Mouse (Mus musculus) forebrain, postnatal 0 days (tissue): ENCODE measurements around the gene Sirpb1b. TPM values are rescaled to one million over a fixed set of nuclear protein-coding genes. Genes with fewer than 3 reads are reported as not detected.
"Not testable (repeated sequence)": the region's sequence is repeated elsewhere in the genome, so short reads cannot be mapped to it uniquely, and the experiment has no call there.

Source experiments
- ATAC-seq: fragments of 200-750 bp; cut with Nextera tagmentation; 2 replicates; pipeline ENCODE4 v1.8.0; 2017; ENCODE audit warnings: mild to moderate bottlenecking, moderate library complexity
- DNase-seq: peaks from one replicate; pipeline ENCODE4 v3.0.0-alpha.2; 2015
- H3K27ac ChIP-seq: fragments of 300-500 bp; sonication (generic); 2 replicates; pipeline ENCODE4 v1.5.1; 2014; ENCODE audit warnings: low read depth, mild to moderate bottlenecking, antibody characterized with exemption, low read length, moderate library complexity, mixed read lengths
- H3K27me3 ChIP-seq: fragments of 300-500 bp; sonication (generic); 2 replicates; pipeline ENCODE4 v1.6.1; 2014; ENCODE audit warnings: mild to moderate bottlenecking, low read length, mixed read lengths; ENCODE audit not compliant: insufficient read depth
- H3K36me3 ChIP-seq: fragments of 300-500 bp; sonication (generic); 2 replicates; pipeline ENCODE4 v1.6.1; 2014; ENCODE audit warnings: mild to moderate bottlenecking, moderate library complexity; ENCODE audit not compliant: insufficient read depth
- H3K4me1 ChIP-seq: fragments of 300-500 bp; sonication (generic); 2 replicates; pipeline ENCODE4 v1.6.1; 2014; ENCODE audit warnings: antibody characterized with exemption; ENCODE audit not compliant: insufficient read depth
- H3K4me2 ChIP-seq: fragments of 300-500 bp; sonication (generic); 2 replicates; pipeline ENCODE4 v1.6.1; 2014; ENCODE audit warnings: low read depth, mild to moderate bottlenecking, moderate library complexity
- H3K4me3 ChIP-seq: fragments of 300-500 bp; sonication (generic); 2 replicates; pipeline ENCODE4 v1.5.1; 2014; ENCODE audit warnings: low read depth, low read length, mixed read lengths
- H3K9ac ChIP-seq: fragments of 300-500 bp; sonication (generic); 2 replicates; pipeline ENCODE4 v1.6.1; 2014; ENCODE audit warnings: mild to moderate bottlenecking
- H3K9me3 ChIP-seq: fragments of 300-500 bp; sonication (generic); 2 replicates; pipeline ENCODE4 v1.6.1; 2016; ENCODE audit warnings: low read length
- CTCF ChIP-seq: sonication (generic); IDR thresholded peaks from 2 replicates; pipeline ENCODE4 v1.5.1; 2016; ENCODE audit warnings: antibody characterized with exemption, control low read depth, low read depth
- WGBS: fragments of 180-500 bp; shearing (Covaris S2); extraction: QIAGEN DNeasy Blood & Tissue Kit; methylation state at CpG from one replicate; pipeline ENCODE4 v1.1.7; 2014; 5-methylcytosine and 5-hydroxymethylcytosine counted together
- polyA plus RNA-seq: library from polyadenylated mRNA; unstranded; fragments of >200 nt; fragmentation: Nextera tagmentation; extraction: Ambion mirVana; gene quantifications from 2 replicates; pipeline ENCODE4 v1.2.1, GENCODE M21; 2015
- total RNA-seq: library from RNA; depleted of rRNA; stranded (reverse); fragments of >200 nt; gene quantifications from 2 replicates; pipeline ENCODE4 v1.2.3, GENCODE M21; 2014; rRNA removed

The Sirpb1b gene
- total RNA-seq: not detected in 2 replicates
- polyA plus RNA-seq: not detected in 2 replicates

GRCm38 (mm10) chr3:15574887-15575286 is at the start of gene Sirpb1b:
Gene Sirpb1b (minus strand): TSS chr3:15575065.
- H3K9ac ChIP-seq, H3K4me3 ChIP-seq, H3K27me3 ChIP-seq, H3K36me3 ChIP-seq, H3K27ac ChIP-seq, ATAC-seq, DNase-seq, H3K9me3 ChIP-seq, H3K4me1 ChIP-seq, H3K4me2 ChIP-seq: not testable (repeated sequence)
- no CpG with 5 or more reads among the region's 1 CpGs for WGBS

- DNase-seq, H3K27ac ChIP-seq, H3K9ac ChIP-seq, H3K9me3 ChIP-seq, ATAC-seq, H3K4me1 ChIP-seq, H3K4me2 ChIP-seq, H3K4me3 ChIP-seq, H3K36me3 ChIP-seq, H3K27me3 ChIP-seq: not testable (repeated sequence)
- WGBS: 95% methylated on average over 2 of the region's 2 CpGs
Observed at GRCm38 (mm10) chr3:15590377-15591117, 15.7 kb upstream of the Sirpb1b start.

- not testable (repeated sequence) for H3K36me3 ChIP-seq, H3K27me3 ChIP-seq, DNase-seq, H3K4me1 ChIP-seq, H3K9ac ChIP-seq, H3K9me3 ChIP-seq, H3K4me2 ChIP-seq, H3K27ac ChIP-seq, H3K4me3 ChIP-seq, ATAC-seq
- WGBS: 100% methylated on average over 1 of the region's 1 CpGs
Observed at GRCm38 (mm10) chr3:15586665-15587064, 11.8 kb upstream of the Sirpb1b start.

- Histone ChIP-seq H3K27me3 (no peaks in the 10 kb centered on the region), H3K9me3 (0 out of 2 replicates have a peak, but pooled peaks cover 8% of the 10 kb centered on the region), H3K9ac (no peak overlapping the region), H3K4me2 (no peak overlapping the region), H3K27ac (no peak overlapping the region), H3K4me1 (no peaks in the 10 kb centered on the region), H3K4me3 (no peak overlapping the region), H3K36me3 (no peaks in the 10 kb centered on the region)
- ATAC-seq (no peak), DNase-seq (no peak)
- no peak for TF ChIP-seq CTCF
- 87% methylated on average over 1 of the region's 1 CpGs for WGBS
Observed at GRCm38 (mm10) chr3:15583452-15583851, 8.6 kb upstream of the Sirpb1b start.

- H3K9me3 ChIP-seq, H3K9ac ChIP-seq, H3K4me2 ChIP-seq, H3K4me3 ChIP-seq, H3K4me1 ChIP-seq, ATAC-seq, H3K27ac ChIP-seq, H3K36me3 ChIP-seq, DNase-seq, H3K27me3 ChIP-seq: not testable (repeated sequence)
- WGBS: 87% methylated on average over 3 of the region's 3 CpGs
Observed at GRCm38 (mm10) chr3:15582948-15583347, 8.1 kb upstream of the Sirpb1b start.

GRCm38 (mm10) chr3:15576466-15576865 is 1.6 kb upstream of the Sirpb1b start:
- not testable (repeated sequence) for H3K9me3 ChIP-seq, H3K4me1 ChIP-seq, ATAC-seq, H3K4me2 ChIP-seq, H3K27me3 ChIP-seq, H3K36me3 ChIP-seq, DNase-seq, H3K9ac ChIP-seq, H3K27ac ChIP-seq, H3K4me3 ChIP-seq

GRCm38 (mm10) chr3:15528589-15528988 is 46.3 kb downstream of the Sirpb1b start:
- H3K4me1 ChIP-seq: no peaks in the 10 kb centered on the region
- no peak for ATAC-seq
- no peak for TF ChIP-seq CTCF

GRCm38 (mm10) chr3:15513608-15514007 is 61.3 kb downstream of the Sirpb1b start:
- 91% methylated on average over 9 of the region's 11 CpGs for WGBS
- H3K4me2 ChIP-seq, H3K4me1 ChIP-seq, H3K9ac ChIP-seq, H3K27ac ChIP-seq, H3K9me3 ChIP-seq, ATAC-seq, DNase-seq, H3K36me3 ChIP-seq, H3K27me3 ChIP-seq, H3K4me3 ChIP-seq: not testable (repeated sequence)

More at GRCm38 (mm10) chr3:15528589-15528988, 46.3 kb downstream of the Sirpb1b start:
- no peak overlapping the region for H3K4me3 ChIP-seq
- H3K9ac ChIP-seq: no peak overlapping the region
- no peak overlapping the region for H3K4me2 ChIP-seq
- H3K9me3 ChIP-seq: 0 out of 2 replicates have a peak, but pooled peaks cover 3% of the 10 kb centered on the region
- DNase-seq: no peak
- no peak overlapping the region for H3K27ac ChIP-seq
- H3K27me3 ChIP-seq: no peaks in the 10 kb centered on the region
- H3K36me3 ChIP-seq: no peaks in the 10 kb centered on the region

GRCm38 (mm10) chr3:15507792-15508321 is 67.0 kb downstream of the Sirpb1b start:
- H3K27me3 ChIP-seq, H3K9ac ChIP-seq, H3K4me1 ChIP-seq, H3K9me3 ChIP-seq, H3K4me3 ChIP-seq, DNase-seq, H3K27ac ChIP-seq, H3K4me2 ChIP-seq, ATAC-seq, H3K36me3 ChIP-seq: not testable (repeated sequence)
- 81% methylated on average over 3 of the region's 3 CpGs for WGBS

- H3K4me1 ChIP-seq, ATAC-seq, H3K36me3 ChIP-seq, H3K27me3 ChIP-seq, H3K27ac ChIP-seq, H3K4me3 ChIP-seq, H3K9me3 ChIP-seq, H3K9ac ChIP-seq, H3K4me2 ChIP-seq, DNase-seq: not testable (repeated sequence)
- WGBS: 91% methylated on average over 1 of the region's 2 CpGs
Observed at GRCm38 (mm10) chr3:15474831-15475230, 100.0 kb downstream of the Sirpb1b start.
